Mouse (Mus musculus) adrenal gland, adult 8-10 months (tissue): Measurements from ENCODE around the gene Gimap5. TPM values are rescaled to one million over a fixed set of nuclear protein-coding genes. Genes with fewer than 3 reads are reported as not detected.
A peak's percentile ranks its signal among the peaks of the same experiment; 100 is the strongest.

Experiments
- DNase-seq: peaks from one replicate; pipeline ENCODE4 v3.0.0; 2022
- total RNA-seq, 4 experiments: library from RNA; stranded (reverse); gene quantifications; 2 replicates each; pipeline ENCODE4 v1.2.4; 2022

Gimap5 gene
- total RNA-seq = 10 to 100 TPM; 13.9 to 22.5 (median 16.9) TPM

DNA sequence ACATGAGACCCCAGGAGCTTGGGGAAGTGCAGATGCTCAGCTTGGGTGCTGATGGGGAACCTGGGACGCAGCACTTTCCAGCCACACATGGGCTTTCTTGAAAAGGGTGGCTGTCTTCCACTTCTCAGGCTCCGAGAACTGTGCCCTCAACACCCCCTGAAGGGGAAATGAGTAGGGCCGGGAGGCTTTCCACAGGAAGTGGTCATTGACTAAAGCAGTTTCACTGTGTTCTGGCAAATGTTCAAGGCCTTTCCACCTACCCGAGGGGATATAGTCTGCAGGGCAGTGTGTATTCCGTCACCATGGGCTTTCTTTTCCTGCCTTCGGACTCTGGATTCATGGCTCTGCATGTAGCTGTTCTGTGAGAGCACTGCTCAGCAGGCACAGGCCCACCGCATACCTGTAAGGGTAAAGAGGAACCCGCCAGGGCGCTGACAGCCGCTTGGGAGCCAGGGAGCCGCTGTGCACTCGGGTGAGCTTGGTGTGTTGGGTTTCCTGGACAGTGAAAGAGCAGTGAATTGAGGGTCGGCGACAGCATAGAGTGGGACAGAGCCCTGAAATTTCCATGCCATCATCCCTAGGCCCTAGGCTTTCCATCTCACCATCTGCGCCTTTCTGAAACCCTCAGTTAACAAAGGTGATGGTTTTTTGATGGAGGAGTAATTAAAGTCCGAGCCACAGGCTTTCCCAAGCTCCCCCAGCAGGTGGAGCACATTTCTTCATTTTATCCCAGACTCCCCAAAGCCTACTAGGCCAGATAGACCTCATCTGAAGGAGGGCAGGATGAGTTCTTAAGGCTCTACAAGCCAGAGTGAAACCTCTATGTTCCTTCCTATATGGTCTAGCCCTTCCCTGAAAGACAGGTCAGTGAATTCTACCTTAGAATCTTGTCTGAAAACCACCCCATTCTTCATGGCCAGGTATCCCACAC lies at the start of gene Gimap5:
Gene Gimap5 (plus strand): TSS at position 239 of the 931 bp plus-strand sequence.
- peak; percentile 62 for DNase-seq

DNA sequence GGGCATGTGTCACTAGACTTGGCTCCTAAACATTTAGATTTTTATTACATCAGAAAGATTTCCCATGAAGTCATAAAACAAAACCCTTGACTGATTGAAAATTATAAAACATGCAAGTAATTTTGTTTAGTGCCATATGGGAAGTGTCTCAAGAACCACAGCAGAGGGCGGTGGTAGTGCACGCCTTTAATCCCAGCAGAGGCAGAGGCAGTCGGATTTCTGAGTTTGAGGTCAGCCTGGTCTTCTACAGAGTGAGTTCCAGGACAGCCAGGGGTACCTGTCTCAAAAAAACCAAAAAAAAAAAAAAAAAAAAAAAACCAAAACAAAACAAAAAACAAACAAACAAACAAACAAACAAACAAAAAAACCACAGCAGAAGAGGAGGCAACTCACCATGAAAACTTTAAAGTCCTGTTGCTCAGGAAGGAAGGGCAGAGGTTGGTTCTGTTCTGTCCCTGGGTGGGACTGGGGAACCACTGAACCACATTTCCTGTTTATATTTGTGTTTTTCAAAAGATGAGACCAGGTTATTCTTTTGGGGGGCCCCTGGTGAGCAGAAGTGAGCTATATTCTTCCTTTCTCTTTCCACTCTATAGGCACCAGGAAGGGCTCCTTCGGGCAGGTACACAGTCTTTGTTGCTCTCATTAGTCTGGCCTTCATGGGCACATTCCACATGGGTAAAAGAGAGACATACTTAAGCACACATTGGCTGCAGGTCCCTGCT lies 49.0 kb upstream of the Gimap5 start:
- DNase-seq = no peak

DNA sequence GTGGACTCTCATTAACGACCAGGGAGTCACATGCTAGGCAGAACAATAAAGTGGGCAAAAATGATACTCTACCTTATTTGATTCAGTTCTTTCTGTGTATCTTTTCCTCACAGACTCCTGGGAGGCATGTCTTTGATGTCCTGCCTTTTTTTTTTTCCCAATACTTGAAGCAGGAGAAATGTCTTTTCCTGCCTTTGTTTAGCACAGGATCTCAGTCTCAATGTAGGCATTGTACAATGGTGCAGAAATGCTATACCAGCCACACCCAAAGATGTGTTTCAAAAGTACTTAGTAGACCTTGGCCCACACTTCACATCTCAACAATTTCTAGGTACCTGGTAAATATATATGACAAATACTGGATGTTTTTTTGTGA lies 48.5 kb upstream of the Gimap5 start:
- no peak for DNase-seq

DNA sequence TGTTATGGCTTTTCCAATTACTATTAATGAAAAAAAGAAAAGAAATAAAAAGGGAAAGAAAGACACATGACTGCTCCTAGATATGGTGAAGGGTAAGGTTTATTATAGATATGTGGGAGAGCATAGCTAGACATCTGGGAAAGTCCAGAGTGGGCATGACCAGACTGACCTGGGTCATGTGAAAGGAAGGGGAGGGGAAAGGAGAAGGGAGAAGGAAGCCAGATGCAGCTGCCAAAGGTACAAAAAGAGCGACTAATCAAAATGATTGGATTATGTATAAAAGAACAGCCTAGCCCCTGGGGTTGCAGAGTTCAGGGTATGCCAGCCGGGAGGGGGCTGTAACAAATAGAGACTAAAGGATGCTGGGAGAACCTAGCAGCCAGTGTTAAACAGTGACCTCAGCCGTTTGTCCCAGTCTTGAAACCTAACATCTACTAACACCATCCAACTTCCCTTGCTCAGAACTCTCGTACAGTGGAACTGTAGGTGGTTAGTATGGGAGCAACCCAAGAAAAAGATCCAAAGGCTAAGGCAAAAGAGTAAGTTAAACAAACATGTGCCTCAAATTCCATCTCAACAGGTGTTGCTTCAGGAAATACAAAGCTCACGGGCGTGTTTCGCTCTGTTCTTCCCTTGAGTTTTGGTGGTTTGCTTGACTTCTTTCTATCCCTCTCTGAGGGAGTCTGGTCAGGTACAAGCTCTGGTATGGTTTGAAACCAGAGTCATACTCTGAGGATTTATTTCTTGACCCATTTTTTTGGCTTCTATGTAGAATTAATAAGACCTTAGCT lies 47.7 kb upstream of the Gimap5 start:
- no peak for DNase-seq

DNA sequence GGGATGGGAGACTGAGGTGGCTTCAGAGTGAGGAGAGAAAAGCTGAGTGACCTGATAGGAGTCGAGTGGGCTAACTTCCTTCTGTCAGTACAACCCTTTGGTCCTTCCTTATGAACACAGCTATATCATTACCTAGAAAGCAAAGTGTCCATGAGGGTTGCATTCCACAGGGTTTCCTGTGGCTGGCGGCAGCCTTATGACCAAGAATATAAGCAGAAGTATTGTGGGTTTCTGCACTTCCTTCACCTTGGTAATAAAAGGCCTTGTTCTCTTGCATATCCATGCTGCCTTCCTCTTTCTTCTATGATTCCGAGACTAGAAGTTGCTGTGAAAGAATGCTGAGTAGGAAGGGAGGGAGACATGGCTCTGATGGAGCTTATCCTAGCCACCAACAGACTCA lies 47.1 kb upstream of the Gimap5 start:
- no peak for DNase-seq

DNA sequence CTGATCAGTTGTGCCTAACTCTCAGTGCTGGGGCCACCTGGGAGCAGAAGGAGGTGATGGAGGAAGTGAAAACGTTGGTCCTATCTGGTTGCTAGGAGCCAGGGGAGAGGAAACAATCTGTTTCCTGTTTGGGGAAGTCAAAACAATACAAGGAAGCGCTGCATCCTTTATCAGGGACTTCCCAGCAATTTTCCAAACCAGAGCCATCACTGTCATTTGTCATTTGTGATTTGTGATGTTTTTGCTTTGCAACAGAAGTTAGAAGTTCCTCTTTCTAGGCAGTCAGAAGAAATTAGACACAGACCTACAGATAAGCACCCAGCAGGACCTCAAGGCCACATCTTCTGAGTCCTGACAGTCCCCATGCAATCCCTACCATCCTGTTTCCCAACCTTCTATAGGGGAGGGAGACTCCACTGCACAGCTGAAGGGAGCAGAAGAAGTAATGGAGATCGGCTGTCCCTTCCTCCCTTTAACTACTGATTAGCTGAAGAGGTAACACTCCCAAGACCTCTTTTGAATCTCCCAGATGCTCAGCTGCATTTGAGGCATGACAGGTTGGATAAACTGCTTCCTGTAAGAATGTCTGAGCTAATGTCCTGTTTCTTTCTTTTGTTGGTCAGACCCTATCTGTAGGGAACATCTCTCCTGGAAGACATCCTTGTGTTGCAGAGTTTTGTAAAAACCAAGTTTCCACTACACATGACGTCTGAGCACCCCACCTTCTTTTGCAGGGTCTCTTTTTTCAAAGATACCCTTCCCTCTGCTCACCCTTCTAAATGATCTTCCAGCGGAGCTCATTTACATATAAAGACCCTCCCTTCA lies 45.5 kb upstream of the Gimap5 start:
- no peak for DNase-seq

DNA sequence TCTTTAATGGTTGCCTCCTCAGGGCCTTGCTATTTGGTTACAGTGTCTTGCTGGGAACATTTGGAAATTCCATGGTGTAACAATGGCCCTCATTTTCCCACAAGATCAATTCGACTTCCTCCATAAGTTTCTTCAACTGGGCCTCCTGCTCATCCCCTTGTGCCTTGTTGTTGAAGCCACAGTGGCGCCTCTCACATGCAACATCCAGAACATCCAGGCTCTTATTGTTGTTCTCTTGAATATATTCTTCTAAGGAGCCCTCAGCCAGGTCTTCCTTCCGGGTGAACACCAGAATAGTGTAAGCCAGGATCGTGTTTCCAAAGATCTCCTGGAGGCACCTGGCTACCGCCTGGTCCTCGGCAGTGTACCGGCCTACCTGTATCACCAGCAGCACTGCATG lies 43.9 kb upstream of the Gimap5 start:
- no peak for DNase-seq

DNA sequence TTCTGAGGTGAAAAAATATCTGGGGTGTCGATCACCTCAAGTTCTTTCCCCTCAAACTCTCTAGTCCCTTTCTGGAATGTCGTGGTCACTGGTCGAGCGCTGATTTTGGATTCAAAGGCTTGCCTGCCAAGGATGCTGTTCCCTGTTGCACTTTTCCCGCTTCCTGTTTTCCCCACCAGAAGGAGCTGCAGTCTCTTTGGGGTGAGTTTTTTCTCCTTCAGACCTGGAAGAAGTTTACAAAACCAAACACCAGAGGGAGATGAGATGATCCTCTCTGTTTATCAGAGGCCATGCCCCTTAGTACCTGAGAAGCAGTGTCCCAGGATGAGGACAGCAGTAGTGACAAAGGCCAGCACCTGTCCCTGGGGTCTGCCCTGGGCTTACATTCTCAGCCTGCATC lies 43.4 kb upstream of the Gimap5 start:
- DNase-seq = no peak

DNA sequence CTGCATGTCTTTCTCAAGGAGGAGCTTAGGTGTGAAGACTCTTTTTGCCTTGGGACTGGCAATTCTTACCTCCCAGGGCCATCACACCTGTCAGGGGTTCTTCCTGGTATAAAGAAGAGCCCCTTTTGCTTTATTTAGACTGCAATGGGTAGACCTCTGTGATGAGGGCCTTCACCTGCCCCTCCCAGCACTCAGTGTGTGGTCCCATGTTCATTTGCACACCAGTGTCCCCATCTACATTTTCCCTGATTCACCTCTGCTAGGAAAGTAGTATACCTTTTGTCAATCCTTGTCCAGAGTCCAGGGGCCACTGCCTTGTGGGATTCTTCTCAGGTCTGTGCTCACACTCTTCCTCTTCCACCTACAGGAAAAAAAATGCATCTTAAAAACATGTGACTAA lies 41.9 kb upstream of the Gimap5 start:
- DNase-seq = no peak

DNA sequence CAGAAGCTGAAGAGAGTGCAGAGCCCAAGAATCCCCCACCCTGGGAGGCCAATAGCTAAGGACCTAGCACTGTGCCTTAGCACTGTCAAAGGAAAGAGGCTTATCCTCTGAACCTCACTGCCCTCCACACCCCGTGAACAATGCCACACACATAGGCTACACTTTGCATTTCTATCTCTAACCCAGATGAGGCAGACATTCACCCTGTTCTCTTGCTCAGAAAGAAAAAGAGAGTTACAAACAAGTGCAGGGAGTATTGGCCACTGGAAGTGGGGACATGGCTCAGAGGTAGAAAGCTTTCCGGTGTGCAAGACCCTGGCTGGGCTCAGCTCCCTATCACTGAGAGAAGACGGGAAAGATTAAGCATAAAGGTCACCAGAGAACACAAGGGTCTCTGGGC lies 39.9 kb upstream of the Gimap5 start:
- no peak for DNase-seq

DNA sequence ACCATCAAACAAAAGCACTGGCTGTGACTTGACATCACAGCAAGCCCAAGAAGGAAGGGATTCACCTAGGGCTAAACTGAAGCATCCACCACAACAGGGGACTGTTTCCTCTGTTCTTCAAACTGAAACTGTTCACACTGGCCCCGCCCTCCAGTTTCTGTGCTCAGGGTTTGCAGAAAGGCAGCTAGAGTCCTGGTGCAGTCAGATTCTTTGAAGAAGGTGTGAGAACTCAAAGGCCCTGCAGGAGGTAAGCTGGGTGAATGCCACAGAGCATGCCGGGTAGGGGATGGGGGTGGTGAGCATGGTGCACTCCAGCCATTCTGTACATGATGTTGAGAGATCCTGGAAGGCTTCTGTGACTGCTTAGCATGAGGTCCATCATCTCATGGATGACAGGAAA lies 27.5 kb upstream of the Gimap5 start, which contains the start of the genes Gm28053 and Gimap7:
Gene Gm28053 (plus strand): TSS at position 153 of the 400 bp plus-strand sequence.
Gene Gimap7 (plus strand): TSS at position 167 of the 400 bp plus-strand sequence.
- no peak for DNase-seq

DNA sequence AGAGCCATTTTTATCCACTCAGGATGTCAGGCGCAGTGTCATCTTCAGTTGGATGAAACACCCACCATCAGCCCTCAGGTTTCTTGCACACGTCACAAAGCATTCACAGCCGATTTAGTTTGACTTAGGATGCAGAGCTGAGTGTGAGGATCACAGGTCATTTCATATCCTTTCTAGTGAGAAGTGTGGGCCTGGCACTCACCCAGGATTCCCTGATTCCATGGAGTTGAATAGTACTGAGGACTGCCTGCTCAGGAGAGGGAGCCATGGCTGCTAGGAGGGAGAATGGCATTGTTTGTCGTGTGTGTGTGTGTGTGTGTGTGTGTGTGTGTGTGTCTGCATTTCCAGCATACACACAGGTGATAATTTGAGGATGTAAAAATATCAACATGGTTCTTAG lies 25.7 kb upstream of the Gimap5 start:
- DNase-seq = no peak

DNA sequence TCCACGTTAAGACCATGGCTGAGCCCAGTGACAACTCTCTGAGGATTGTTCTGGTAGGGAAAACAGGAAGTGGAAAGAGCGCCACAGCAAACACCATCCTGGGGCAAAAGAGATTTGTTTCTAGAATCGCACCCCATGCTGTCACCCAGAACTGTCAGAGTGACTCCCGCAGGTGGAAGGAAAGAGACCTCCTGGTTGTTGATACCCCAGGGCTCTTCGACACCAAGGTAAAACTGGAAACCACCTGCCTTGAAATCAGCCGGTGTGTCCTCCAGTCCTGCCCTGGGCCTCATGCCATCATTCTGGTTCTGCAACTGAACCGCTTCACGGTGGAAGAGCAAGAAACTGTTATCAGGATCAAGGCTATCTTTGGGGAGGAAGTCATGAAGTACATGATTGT lies 22.5 kb upstream of the Gimap5 start:
- no peak for DNase-seq

DNA sequence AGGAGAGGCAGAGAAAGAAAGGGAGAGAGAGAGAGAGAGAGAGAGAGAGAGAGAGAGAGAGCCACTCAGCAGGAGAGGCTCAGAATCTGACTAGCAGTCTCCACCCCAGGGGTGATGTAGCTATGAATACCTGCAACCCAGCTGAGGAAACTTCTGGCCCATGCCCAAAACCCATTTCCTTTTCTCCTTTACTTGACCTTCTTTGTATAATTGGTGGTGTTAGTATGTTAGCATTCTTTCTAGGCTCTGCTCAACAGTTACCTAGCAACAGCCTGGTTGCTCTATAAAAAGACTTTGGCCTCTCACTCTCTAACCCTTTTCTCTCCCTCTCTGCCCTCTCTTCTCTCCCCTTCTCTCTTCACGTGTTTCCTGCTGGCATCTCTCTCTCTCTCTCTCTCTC lies 20.5 kb upstream of the Gimap5 start:
- DNase-seq = peak; percentile 42

DNA sequence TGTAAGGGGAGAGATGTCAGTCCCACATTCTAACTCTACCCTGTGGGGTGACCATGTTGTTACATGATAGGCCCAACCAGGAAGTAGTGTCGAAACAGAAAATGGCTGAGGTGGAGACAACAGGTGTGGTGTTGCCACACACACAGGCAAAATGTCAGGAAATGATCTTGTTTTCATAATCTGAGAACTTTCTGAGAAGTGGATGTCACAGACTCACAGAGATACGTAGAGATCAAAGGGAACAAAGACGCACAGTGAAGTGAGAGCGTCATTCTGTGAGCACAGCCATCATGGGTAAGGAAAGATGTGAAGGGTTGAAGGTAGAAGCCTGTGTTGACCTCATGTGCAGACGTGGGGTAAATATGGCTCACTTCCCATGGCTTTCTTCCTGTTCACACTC lies 18.2 kb upstream of the Gimap5 start:
- DNase-seq = no peak

DNA sequence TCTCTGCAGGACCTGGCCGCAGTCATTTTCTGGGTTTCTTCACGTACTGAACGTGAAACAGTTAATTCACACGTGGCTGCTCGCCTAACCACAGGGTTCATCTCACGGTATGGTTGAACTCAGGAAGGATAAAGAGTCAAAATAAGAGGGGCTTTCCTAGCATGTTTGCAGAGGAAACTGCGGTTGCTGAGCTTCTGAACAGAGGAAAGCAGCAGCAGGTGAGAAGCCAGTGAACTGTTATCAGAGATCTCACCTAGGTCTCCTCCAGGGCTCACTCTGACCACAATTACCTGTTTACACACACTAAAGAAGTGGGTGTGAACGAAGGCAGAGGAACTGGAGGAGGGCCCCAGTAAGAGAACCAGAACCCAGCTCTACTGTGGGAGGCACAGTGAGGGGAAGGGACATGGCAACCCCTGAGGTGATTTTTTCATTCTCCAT lies 13.1 kb upstream of the Gimap5 start:
- DNase-seq = no peak

DNA sequence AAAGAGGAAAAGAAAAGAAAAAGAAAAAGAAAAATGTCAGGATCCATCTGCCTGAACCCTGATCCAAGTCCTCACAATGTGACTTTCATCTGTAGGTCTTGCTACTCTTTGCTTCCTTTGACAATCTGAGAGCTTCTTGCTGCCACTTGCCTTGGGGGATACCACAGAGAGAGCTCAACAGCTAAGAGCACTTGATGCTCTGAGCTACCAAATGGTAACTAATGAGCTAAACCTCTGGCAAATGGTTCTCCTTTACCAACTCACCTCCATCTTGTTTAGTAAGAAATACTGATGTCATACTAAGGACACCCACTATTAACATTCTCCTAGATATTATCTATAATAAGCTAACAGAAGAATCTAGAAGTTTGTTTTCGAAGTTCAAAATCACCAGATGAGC lies 12.3 kb upstream of the Gimap5 start:
- no peak for DNase-seq

DNA sequence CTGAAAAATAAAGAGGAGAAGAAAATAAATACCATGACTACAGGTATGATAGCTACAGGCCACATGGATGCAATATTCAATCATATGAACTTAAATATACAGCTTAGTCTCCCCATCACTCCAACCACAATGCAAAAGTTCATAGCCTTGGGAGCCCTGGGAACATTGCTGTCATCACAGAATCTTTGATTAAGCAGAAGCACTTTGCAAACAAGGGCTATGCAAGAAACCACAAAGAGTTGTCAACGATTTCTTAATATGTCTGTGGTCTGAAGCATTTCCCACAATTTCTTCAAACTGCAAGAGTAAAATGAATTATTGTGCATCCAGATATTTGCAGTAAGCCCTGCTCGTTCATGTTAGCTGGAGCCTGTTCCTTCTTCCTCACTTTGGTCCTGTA lies 8.9 kb upstream of the Gimap5 start:
- no peak for DNase-seq

DNA sequence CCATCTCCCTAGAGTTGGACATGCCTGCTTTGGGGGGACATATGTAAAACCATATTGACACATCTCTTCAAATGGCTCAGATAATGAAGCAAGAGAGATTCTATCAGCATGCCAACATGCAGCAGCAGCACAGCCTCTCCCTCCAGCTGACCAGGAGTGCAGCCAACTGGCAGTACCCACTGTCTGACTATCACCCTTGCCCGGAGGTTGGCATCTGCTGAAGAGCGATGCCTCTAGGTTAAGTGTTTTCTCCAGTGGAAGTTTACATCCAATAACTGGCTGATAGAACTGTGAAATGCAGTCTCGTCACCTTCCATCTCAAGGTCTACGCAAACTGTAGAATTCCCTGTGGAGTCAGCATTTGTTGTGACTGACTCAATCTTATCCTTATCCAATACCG lies 8.3 kb upstream of the Gimap5 start:
- DNase-seq = no peak

DNA sequence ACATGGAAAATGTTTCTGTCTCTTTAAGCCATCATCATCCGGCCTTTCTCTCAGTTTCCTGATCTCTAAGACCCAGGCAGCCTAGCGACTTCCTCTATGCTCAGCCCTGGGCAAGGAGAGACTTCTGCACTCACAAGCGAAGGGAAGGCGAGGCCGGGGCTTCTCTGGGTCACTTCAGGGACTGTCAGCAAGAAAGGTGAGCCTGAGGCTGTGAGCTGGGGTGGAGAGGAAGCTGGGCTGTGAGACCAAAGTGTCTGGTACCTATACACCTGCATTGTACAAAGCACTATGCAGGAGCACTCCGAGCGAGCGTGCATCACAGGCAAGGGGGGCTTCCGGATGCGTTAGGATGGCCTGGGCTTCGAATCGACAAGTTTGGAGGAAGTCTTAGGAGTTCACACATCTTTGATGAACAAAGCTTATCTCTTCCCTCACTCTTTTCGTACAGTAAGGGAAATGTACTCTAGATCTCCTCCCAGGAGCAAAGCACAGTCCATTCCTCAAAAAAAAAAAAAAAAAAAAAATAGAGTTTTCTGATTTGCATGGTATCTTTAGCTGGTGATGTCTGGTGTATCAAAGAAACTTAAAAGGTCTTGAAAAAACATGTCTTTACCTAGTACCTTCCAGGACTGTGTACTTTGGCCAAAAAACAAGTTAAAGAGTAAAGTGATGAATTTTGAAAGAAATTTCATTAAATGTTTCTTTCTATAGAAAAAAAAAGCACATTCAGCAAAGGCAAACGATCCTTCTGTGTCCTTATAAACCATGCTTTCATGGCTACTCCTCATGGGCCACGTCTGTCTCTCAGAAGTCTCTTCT lies 6.8 kb upstream of the Gimap5 start, which contains the start of gene Gimap1:
Gene Gimap1 (plus strand): TSS at position 94 of the 819 bp plus-strand sequence.
- no peak for DNase-seq

DNA sequence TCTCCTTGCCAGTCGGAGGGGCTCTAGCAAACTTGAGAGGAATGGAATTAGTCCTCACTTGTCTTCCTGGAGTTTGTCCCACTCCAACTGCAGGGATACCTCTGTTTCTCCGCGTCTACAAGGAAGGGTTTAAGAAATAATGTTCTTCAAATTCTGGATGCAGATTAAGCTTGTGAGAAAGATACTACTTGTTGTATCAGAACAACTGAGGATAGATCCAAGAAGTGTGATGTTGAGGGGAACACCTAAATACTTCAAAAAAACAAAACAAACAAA lies 6.3 kb upstream of the Gimap5 start:
- no peak for DNase-seq
